Mouse (Mus musculus) adrenal gland, postnatal 36 days (tissue): ENCODE measurements around the gene Sv2b. TPM values are rescaled to one million over a fixed set of nuclear protein-coding genes. Genes with fewer than 3 reads are reported as not detected.
"Not testable (repeated sequence)": the region's sequence is repeated elsewhere in the genome, so short reads cannot be mapped to it uniquely, and the experiment has no call there.

Experiments
- DNase-seq, 2 experiments: peaks; one replicate each; pipeline ENCODE4 v3.0.0; 2021; ENCODE audit warnings: mixed read lengths in 1 of 2
- long read RNA-seq, 2 experiments: library from polyadenylated mRNA; stranded (forward); transcript quantifications; one replicate each; pipeline ENCODE4 v2.0.0; 2021; ENCODE audit warnings: borderline sequencing depth in 2 of 2
- total RNA-seq, 2 experiments: library from RNA; stranded (reverse); gene quantifications; 2 replicates each; pipeline ENCODE4 v1.2.3; 2021

Sv2b gene
- under 1 TPM; 0.26 to 0.30 TPM for total RNA-seq
- long read RNA-seq, experiment 1, full-length matches to known transcripts: 1 of 1 reads
- long read RNA-seq, experiment 1, partial matches to known transcripts: 0 of 1 reads
- long read RNA-seq, experiment 1, other reads (novel, unspliced or antisense): 0 of 1 reads
- long read RNA-seq, experiment 2: 0 reads

- DNase-seq: peak; percentile 27 to 35
Measured at GRCm38 (mm10) chr7:75308457-75309312, at the start of gene Sv2b. Gene Sv2b, minus strand, starts transcription at chr7:75309262.

DNA sequence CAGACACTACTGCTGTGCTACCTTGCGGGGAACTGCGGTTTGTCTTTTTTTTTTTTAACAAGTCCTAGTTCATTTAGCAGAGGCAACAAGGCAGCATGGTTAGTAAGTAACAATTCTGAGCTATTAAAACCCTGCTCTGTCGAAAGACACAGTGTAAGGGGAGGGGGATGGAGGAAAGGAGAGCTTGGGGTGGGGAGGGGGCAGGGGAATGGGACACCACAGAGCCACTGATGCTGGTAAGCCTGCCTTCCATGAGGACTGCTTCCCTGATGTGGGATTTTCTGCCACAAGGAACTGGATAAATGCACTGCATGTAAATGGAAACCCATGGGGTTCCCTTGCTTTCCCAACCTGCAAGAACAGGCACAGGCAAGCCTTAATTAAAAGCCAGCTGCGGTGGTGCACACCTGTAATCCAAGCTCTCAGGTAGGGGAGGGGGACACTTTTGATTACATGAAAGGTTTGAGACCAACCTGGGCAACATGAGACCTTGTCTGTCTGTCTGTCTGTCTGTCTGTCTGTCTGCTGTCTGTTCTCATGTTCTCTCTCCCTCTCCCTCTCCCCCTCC, 49.3 kb upstream of the Sv2b start:
- DNase-seq: no peak

DNA sequence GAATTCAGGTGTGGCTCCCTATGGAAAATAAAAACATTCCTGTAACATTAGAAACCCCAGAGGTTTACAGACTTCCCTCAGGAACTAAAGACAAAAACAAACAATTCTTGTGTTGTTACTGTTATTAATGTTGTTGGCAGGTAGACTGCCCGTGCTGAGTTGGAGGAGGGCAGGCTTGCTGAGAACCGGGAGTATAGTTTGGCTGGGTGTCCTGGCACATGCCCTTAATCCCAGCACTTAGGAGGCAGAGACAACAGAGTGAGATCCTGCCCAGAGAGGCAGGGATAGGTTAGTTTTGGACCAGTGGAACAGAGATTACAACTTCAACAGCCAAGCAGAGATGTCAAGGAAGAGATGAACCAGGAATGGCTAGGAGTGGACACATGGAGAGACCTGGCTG, 46.5 kb upstream of the Sv2b start:
- no peak for DNase-seq

GRCm38 (mm10) chr7:75352777-75353374, 43.8 kb upstream of the Sv2b start:
- no peak for DNase-seq

GRCm38 (mm10) chr7:75350172-75350571, 41.1 kb upstream of the Sv2b start:
- DNase-seq: no peak

DNA sequence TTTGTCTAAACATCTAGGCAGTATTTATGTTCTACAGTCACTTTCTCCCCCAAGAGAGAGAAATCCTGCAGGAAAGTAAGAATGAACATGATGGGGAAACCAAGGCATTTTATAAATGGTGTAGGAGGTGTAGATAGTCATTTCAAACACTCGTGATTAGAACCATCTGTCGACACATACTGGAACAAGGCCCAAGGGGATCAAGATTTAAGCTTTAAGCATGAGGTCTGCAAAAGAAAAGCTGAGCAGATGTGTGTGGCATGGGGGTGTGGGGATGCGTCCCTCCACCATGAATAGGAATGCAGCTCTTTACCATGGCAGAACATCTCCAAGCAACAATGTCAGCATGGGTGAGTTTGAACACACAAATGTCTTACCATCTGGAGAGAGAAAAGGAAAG, 23.2 kb upstream of the Sv2b start:
- DNase-seq: no peak

- no peak for DNase-seq
Measured at GRCm38 (mm10) chr7:75329740-75330142, 20.7 kb upstream of the Sv2b start.

DNA sequence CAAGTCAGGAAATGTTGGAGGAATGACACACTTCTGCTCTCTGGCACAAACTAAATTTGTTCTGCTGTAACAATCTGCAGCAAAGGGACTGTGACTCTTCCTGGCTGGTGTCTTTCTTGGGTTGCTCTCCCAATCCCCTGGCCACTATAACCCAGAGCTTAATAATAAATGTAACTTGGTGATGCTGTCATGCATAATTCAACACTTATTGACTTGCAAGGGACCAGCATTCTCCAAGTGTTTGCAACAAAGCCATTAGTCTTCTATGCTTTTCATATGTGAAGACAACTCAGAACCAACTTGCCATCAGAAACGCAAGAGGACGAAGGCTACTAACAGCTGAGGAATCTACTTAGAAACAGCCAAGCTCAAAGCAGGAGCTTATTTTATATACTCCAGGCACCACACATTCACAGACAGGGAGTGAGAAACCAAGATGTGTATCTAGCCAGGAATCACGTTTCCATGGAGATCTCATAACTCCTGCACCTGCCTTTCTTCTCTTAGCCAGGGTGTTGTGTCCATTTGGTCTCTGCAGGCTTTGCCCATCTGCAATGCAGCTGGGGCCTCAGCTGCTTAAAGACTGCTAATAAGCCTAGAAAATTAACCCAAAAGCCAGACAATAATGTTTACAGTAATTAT, 19.8 kb upstream of the Sv2b start:
- no peak for DNase-seq

- no peak for DNase-seq
Measured at GRCm38 (mm10) chr7:75325273-75325672, 16.2 kb upstream of the Sv2b start.

GRCm38 (mm10) chr7:75322742-75323141, 13.7 kb upstream of the Sv2b start:
- not testable (repeated sequence) for DNase-seq

DNA sequence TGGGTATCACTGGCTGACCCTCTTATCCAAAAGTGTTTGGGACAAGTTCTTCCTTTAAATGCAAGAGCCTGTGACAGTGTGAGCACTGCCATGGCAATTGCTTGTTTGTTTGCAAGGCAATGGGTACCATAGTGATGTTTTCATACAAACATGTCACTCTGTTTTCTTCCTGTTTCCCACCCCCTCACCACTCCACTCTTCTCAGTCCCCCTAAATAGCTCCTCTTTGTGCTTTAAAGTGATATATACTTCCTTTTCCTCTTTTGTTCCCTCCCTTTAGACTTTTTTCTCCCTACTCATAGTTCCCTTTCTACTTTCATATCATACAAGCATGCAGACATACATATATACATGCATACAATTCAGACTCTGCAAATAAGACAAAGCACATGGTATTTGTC, 10.9 kb upstream of the Sv2b start:
- no peak for DNase-seq

GRCm38 (mm10) chr7:75318320-75318719, 9.3 kb upstream of the Sv2b start:
- no peak for DNase-seq

GRCm38 (mm10) chr7:75314873-75315272, 5.8 kb upstream of the Sv2b start:
- no peak for DNase-seq

DNA sequence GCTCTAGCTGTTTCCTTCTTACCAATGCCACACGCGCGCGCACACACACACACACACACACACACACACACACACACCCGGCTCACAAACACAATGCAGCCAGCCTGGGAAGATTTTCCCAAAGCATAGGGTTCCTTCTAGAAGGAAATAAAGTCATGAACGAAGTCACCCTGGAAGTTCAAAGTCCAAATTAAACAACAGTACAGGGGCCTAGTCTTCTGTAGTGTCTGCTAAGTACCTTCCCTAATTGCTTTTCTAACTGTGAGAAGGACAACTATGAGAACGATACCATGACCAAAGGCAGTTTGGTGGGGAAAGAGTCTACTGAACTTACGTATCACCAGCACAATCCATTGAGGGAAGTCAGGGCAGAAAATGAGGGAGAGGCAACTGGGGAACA, 508 bp upstream of the Sv2b start:
- DNase-seq: no peak

DNA sequence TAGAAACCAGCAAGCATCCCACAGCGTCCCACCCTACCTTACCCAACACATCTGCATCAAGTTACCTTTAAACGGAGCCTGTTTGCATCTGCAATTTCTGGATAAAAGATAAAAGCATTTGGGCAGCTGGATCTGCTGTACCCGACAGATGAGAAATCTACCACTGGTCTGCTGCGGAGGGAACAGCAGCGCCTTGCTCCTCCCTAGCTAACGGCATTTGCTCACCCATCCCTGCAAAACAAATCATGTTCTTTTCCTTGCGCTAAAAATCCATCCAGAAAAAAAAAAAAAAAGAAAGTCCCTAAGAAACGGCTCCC, 964 bp downstream of the Sv2b start:
- no peak for DNase-seq

DNA sequence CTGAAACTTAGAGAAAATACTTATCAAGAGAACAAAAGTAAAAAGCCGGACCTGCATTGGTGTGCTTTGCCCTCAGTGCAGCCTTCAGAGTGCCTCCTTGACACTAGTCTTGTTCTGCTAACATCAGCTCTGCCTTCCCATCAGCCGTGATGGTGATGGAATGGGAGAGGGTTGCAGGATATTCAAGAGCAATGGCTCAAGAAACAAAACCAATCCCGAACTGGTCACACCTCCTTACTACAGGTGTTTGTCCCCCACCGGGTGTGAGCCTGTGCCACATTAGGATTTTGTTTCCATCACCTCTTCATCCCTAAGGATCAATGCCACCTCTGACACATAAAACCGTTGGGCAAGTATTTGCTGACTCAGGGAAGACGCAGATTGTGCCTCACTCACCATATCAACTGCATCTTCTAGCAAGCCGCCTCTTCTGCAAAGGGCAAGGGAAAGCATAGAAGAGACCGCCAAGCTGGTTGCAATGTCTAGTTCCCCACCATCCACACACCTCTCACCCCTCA, 1.4 kb downstream of the Sv2b start:
- no peak for DNase-seq

DNA sequence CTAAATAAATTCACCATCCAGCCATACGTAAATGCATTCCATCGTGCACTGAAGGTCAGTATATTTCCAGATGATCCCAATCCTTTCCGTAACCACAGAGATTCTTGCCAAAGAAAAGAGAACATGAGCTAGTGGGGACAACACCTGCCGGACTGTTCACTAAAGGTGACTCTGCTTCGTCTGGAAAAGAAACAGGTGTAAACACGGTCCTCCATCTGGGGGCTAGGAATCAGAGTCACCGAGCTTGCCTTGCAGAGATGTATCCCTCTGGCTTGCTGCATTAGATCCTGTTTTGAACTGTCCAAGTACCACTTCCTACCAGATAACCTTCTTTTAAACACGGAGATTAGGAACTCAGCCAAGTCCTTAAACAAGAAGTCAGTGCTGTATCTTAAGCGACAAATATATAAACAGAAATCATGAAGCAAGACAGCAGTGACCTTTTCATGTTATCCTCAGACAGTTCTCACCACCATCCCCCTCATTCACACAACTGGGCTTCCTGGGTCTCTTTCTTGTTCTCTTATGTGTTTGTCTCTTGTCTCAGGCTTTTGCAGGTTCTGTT, 3.1 kb downstream of the Sv2b start:
- no peak for DNase-seq

DNA sequence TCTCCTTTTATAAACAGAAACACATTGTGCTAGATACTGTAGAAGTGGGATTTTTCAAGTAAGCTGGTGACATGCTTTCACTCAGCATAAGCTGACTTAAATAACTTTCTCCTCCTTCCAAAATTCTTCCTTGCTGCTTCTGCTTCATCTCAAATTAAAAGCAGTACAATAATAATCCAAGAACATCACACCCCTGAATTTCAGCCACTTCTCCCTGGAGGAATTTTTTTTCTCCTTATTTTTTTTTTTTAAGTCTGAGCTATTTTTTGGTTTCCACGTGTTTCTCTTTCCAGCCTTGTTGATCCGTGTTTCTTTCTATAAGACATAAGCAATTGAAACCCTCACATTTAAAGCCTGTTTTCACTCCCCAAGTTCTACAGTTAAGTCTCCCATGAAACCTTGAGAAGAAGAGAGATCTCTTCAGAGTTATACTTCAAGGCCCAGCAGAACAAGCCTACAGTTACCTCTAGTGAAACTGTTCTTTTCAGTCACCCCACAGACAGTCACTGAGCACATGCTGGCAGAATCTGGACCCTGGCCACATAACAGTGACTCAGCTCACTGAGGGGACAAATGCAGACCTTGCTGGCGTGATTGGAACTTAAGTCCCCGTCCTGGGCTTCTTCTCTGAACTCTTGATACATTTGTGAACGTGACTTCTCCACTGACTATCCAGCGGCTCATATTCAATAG, 6.4 kb downstream of the Sv2b start:
- peak; percentile 62 to 74 for DNase-seq

DNA sequence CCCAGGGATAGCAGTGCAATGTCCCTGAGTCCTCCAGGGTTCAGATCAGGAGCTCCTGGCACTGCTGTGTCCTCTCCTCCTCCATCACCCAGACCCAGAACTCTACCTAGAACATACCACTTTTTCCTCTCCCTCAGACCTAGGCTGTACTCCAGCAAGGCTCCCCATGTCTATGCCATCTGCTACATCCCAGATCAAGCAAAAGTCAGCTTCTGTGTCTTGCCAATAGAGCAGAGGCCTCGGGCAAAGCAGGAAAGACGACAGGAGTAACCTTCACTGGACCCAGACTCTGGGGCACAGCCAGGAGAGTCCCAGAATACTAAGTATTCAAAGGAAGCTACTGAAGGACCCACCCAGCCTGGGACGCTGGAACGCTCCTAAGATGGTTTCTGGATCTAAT, 9.8 kb downstream of the Sv2b start:
- no peak for DNase-seq

DNA sequence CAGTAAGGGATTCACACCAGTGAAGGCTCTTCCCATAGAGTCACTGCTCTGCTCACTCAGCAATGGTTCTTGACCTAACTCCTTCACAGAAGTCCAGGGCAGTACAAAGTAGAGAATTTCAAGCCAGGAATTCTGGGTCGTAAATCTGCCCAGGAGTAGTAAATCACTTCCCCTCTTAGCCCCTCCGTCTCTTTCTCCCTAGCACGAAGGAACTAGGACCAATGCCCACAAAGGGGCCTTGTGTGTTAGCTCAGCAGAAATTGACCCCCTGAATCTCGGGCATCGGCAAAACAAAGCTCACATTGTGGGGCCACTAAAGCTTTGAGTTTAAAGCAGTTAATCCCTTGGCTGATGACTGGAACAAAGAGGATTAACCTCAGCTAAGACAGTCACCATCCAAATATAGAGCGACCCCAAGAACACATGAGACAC, 12.4 kb downstream of the Sv2b start:
- DNase-seq: no peak

GRCm38 (mm10) chr7:75295228-75295865, 13.7 kb downstream of the Sv2b start:
- no peak for DNase-seq
